Mouse (Mus musculus) ES-E14 (cell line): ENCODE measurements around the gene Prune1. TPM values are rescaled to one million over a fixed set of nuclear protein-coding genes. Genes with fewer than 3 reads are reported as not detected.

Source experiments
- DNase-seq: peaks from one replicate; pipeline ENCODE4 v3.0.0-alpha.2; 2013; ENCODE audit warnings: low read depth, low spot score
- H3K27ac ChIP-seq: 2 replicates; pipeline ENCODE4 v1.5.1; 2012; ENCODE audit warnings: low read depth, mild to moderate bottlenecking, low read length, moderate library complexity, mixed read lengths; ENCODE audit not compliant: poor library complexity, insufficient read depth, severe bottlenecking
- H3K36me3 ChIP-seq: 2 replicates; pipeline ENCODE4 v1.6.1; 2012; ENCODE audit warnings: mild to moderate bottlenecking, low read length, moderate library complexity, mixed read lengths; ENCODE audit not compliant: control insufficient read depth, poor library complexity, insufficient read depth, severe bottlenecking
- H3K4me1 ChIP-seq, 2 experiments: fragments of 150-350 bp in 1 of 2; sonication (generic) in 1 of 2; 2 replicates each; pipeline ENCODE4 v1.6.1; 2012; ENCODE audit warnings: low read length in 2 of 2, mild to moderate bottlenecking in 1 of 2, mixed read lengths in 1 of 2; ENCODE audit not compliant: control insufficient read depth in 2 of 2, insufficient read depth in 2 of 2, poor library complexity in 1 of 2
- H3K4me3 ChIP-seq, 2 experiments: fragments of 150-350 bp in 1 of 2; sonication (generic) in 1 of 2; 2 replicates each; pipeline ENCODE4 v1.5.1; 2012; ENCODE audit warnings: low read length in 2 of 2, low read depth in 1 of 2, mild to moderate bottlenecking in 1 of 2, mixed read lengths in 1 of 2; ENCODE audit not compliant: insufficient read depth in 1 of 2, poor library complexity in 1 of 2, severe bottlenecking in 1 of 2
- H3K9ac ChIP-seq: 2 replicates; pipeline ENCODE4 v1.6.1; 2012; ENCODE audit warnings: low read depth, mild to moderate bottlenecking, low read length, mixed read lengths; ENCODE audit not compliant: poor library complexity, insufficient read depth, severe bottlenecking
- H3K9me3 ChIP-seq: fragments of 150-350 bp; sonication (generic); 2 replicates; pipeline ENCODE4 v1.6.1; 2012; ENCODE audit warnings: low read depth, mild to moderate bottlenecking, low read length; ENCODE audit not compliant: control insufficient read depth, insufficient read depth
- CHD2 ChIP-seq: IDR thresholded peaks from 2 replicates; pipeline ENCODE4 v1.6.1; 2014; ENCODE audit warnings: mild to moderate bottlenecking, low read depth, low read length, inconsistent platforms
- HCFC1 ChIP-seq: IDR thresholded peaks from 2 replicates; pipeline ENCODE4 v1.6.1; 2012; ENCODE audit warnings: low read length, inconsistent platforms, borderline replicate concordance; ENCODE audit not compliant: insufficient read depth
- MAFK ChIP-seq: IDR thresholded peaks from 2 replicates; pipeline ENCODE4 v1.6.1; 2014; ENCODE audit warnings: mild to moderate bottlenecking, low read depth, low read length, inconsistent platforms; ENCODE audit not compliant: insufficient read depth
- ZC3H11A ChIP-seq: IDR thresholded peaks from 2 replicates; pipeline ENCODE4 v1.6.1; 2012; ENCODE audit warnings: low read depth, mild to moderate bottlenecking, inconsistent platforms, low read length, borderline replicate concordance
- ZNF384 ChIP-seq: IDR thresholded peaks from 2 replicates; pipeline ENCODE4 v1.6.1; 2012; ENCODE audit warnings: low read depth, low read length, inconsistent platforms
- in situ Hi-C, 2 experiments: fragments of 600-800 bp; cut with MboI; formaldehyde crosslinking; loops; one replicate each; pipeline ENCODE4 v1.15.1; 2025; ENCODE audit warnings: low sequenced_read_pairs in 2 of 2, inconsistent platforms in 1 of 2; ENCODE audit not compliant: unreplicated experiment in 2 of 2
- total RNA-seq: library from RNA; depleted of rRNA; stranded (reverse); fragments of 300-350 nt; gene quantifications from 2 replicates; pipeline ENCODE4 v1.2.3, GENCODE M21; 2012; rRNA removed

Prune1 gene
- total RNA-seq, 1 experiment, result 26.4 TPM

DNA sequence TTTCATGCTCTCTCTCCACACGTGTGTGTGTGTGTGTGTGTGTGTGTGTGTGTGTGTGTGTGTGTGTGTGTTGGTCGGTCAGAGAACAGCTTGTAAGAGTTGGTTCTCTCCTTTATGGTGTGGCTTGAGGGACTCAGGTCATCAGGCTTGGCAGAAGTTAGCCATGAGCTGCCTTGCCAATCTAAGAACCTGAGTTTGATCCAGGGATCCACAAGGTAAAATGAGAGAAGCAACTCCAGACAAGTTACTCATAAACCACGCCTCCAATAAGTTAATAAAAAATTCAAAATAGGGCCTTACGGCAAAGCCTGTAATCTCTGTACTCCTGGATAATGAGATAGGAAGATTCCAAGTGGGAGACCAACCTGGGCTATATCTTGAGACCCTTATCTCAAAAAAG is 73.6 kb downstream of the Prune1 start:
- in situ Hi-C loops, result no loop called here
- peaks cover 28% of the 10 kb centered on the region for H3K36me3 ChIP-seq
- no peak for DNase-seq
- no peaks in the 10 kb centered on the region for H3K4me1 ChIP-seq
- no peak overlapping the region for H3K27ac ChIP-seq
- H3K9me3 ChIP-seq, result no peaks in the 10 kb centered on the region
- no peak overlapping the region for H3K4me3 ChIP-seq
- no peak for TF ChIP-seq CHD2
- TF ChIP-seq HCFC1, result no peak
- TF ChIP-seq ZNF384, result no peak
- no peak for TF ChIP-seq MAFK
- H3K9ac ChIP-seq, result no peak overlapping the region

GRCm38 (mm10) chr3:95203880-95204279 is 78.0 kb downstream of the Prune1 start:
- Histone ChIP-seq H3K36me3 (peaks cover 38% of the 10 kb centered on the region), H3K4me1 (no peaks in the 10 kb centered on the region), H3K4me3 (no peak overlapping the region), H3K27ac (no peak overlapping the region), H3K9me3 (no peaks in the 10 kb centered on the region), H3K9ac (no peak overlapping the region)
- no peak for DNase-seq
- in situ Hi-C loops, result no loop called here
- no peak for TF ChIP-seq MAFK
- TF ChIP-seq ZNF384, result no peak
- TF ChIP-seq HCFC1, result no peak
- TF ChIP-seq ZC3H11A, result no peak
- no peak for TF ChIP-seq CHD2

Other genes starting within 250 kb of the Prune1 start
- gene Psmd4, start 239.5 kb downstream of the Prune1 start, total RNA-seq, result 258 and 291 TPM in 2 replicates
- gene Pip5k1a, start 175.1 kb downstream of the Prune1 start, total RNA-seq, result 23.2 and 30.7 TPM in 2 replicates
- gene Vps72, start 171.1 kb downstream of the Prune1 start, total RNA-seq, result 34.4 and 35.7 TPM in 2 replicates
- 0.36 TPM in 1 of 2 replicates, not detected in the other for gene Tmod4, start 157.6 kb downstream of the Prune1 start, total RNA-seq
- gene Scnm1, start 148.1 kb downstream of the Prune1 start, total RNA-seq, result 38.1 and 39.2 TPM in 2 replicates
- gene Lysmd1, start 148.0 kb downstream of the Prune1 start, total RNA-seq, result 4.4 and 5.1 TPM in 2 replicates
- 1.0 and 1.3 TPM in 2 replicates for gene Tnfaip8l2, start 139.7 kb downstream of the Prune1 start, total RNA-seq
- 15.3 and 34.7 TPM in 2 replicates for gene Sema6c, start 121.6 kb downstream of the Prune1 start, total RNA-seq
- 28.7 and 30.7 TPM in 2 replicates for gene Gabpb2, start 64.2 kb downstream of the Prune1 start, total RNA-seq
- gene Cdc42se1, start 53.3 kb downstream of the Prune1 start, total RNA-seq, result 43.2 and 51.4 TPM in 2 replicates
- 5.3 and 10.1 TPM in 2 replicates for gene Mllt11, start 49.9 kb downstream of the Prune1 start, total RNA-seq
- 2.0 and 3.0 TPM in 2 replicates for gene Gm128, start 40.5 kb downstream of the Prune1 start, total RNA-seq
- 6.7 and 16.0 TPM in 2 replicates for gene Bnipl, start 30.9 kb downstream of the Prune1 start, total RNA-seq
- 48.8 and 54.5 TPM in 2 replicates for gene Mindy1, start 731 bp downstream of the Prune1 start, total RNA-seq
- gene Anxa9, start 25.1 kb upstream of the Prune1 start, total RNA-seq, result 0.58 and 1.1 TPM in 2 replicates
- 87.6 and 101 TPM in 2 replicates for gene Cers2, start 32.7 kb upstream of the Prune1 start, total RNA-seq
- gene Setdb1, start 75.1 kb upstream of the Prune1 start, total RNA-seq, result 54.7 and 59.1 TPM in 2 replicates
- gene 4930558C23Rik, start 120.8 kb upstream of the Prune1 start, total RNA-seq, result 0.31 TPM in 1 of 2 replicates, not detected in the other
- gene Arnt, start 152.3 kb upstream of the Prune1 start, total RNA-seq, result 25.1 and 28.8 TPM in 2 replicates
- 0.22 and 0.69 TPM in 2 replicates for gene Ctsk, start 217.2 kb upstream of the Prune1 start, total RNA-seq
- 0.16 and 0.67 TPM in 2 replicates for gene Ctss, start 244.7 kb upstream of the Prune1 start, total RNA-seq